Mouse (Mus musculus): ENCODE measurements at regions not wholly inside any gene's neighbourhood (a gene's known extent, or its start where the extent isn't known, plus 50 kb on each side); places are given as distances from the start of the nearest gene placed in this dataset.

GRCm38 (mm10) chr5:148644345-148644744 is 91.8 kb upstream of the Ubl3 start:
- Histone ChIP-seq H3K4me3 (ENCODE audit: insufficient read depth, low read depth, low read length) (no peak overlapping the region), H3K27ac (ENCODE audit: insufficient read depth, low read depth, low read length) (no peak overlapping the region), H3K4me1 (ENCODE audit: control insufficient read depth, insufficient read depth, low read length) (peaks cover 11% of the 10 kb centered on the region; the same call in 1 of the 2 replicates), H3K36me3 (ENCODE audit: control insufficient read depth, insufficient read depth, low read length) (no peaks in the 10 kb centered on the region), H3K27me3 (replicated peaks; ENCODE audit: control insufficient read depth, insufficient read depth, low read length) (no peaks in the 10 kb centered on the region)
- WGBS, result 97% methylated on average over 7 of the region's 7 CpGs
- DNase-seq, result no peak
- no peak for TF ChIP-seq POLR2A (IDR thresholded peaks at IDR 0.05; ENCODE audit: low read depth, low read length)
- TF ChIP-seq CTCF (conservative IDR thresholded peaks at IDR 0.05; ENCODE audit: insufficient read depth, insufficient read length, low read depth, low read length), result 0 out of 2 replicates have a peak, but pooled peaks have one; percentile 10

GRCm38 (mm10) chr5:148641652-148642395 is 89.2 kb upstream of the Ubl3 start:
- peaks cover 11% of the 10 kb centered on the region; the same call in 1 of the 2 replicates for H3K4me1 ChIP-seq (ENCODE audit: control insufficient read depth, insufficient read depth, low read length)
- no peak for DNase-seq
- TF ChIP-seq CTCF (conservative IDR thresholded peaks at IDR 0.05; ENCODE audit: insufficient read depth, insufficient read length, low read depth, low read length), result no peak
- no peak for TF ChIP-seq POLR2A (IDR thresholded peaks at IDR 0.05; ENCODE audit: low read depth, low read length)
- H3K27me3 ChIP-seq (replicated peaks; ENCODE audit: control insufficient read depth, insufficient read depth, low read length), result no peaks in the 10 kb centered on the region
- 59% methylated on average over 15 of the region's 15 CpGs for WGBS
- no peak overlapping the region for H3K4me3 ChIP-seq (ENCODE audit: insufficient read depth, low read depth, low read length)
- H3K36me3 ChIP-seq (ENCODE audit: control insufficient read depth, insufficient read depth, low read length), result no peaks in the 10 kb centered on the region
- H3K27ac ChIP-seq (ENCODE audit: insufficient read depth, low read depth, low read length), result no peak overlapping the region

GRCm38 (mm10) chr5:148640523-148640922 is 87.9 kb upstream of the Ubl3 start:
- no peaks in the 10 kb centered on the region for H3K27me3 ChIP-seq (replicated peaks; ENCODE audit: control insufficient read depth, insufficient read depth, low read length)
- H3K27ac ChIP-seq (ENCODE audit: insufficient read depth, low read depth, low read length), result no peak overlapping the region
- TF ChIP-seq CTCF (conservative IDR thresholded peaks at IDR 0.05; ENCODE audit: insufficient read depth, insufficient read length, low read depth, low read length) (no peak), POLR2A (IDR thresholded peaks at IDR 0.05; ENCODE audit: low read depth, low read length) (no peak)
- DNase-seq, result no peak
- H3K4me1 ChIP-seq (ENCODE audit: control insufficient read depth, insufficient read depth, low read length), result peaks cover 9% of the 10 kb centered on the region; the same call in 1 of the 2 replicates
- H3K36me3 ChIP-seq (ENCODE audit: control insufficient read depth, insufficient read depth, low read length), result no peaks in the 10 kb centered on the region
- WGBS, result 31% methylated on average over 14 of the region's 14 CpGs
- no peak overlapping the region for H3K4me3 ChIP-seq (ENCODE audit: insufficient read depth, low read depth, low read length)

- no peak for DNase-seq
- H3K4me1 ChIP-seq (ENCODE audit: control insufficient read depth, insufficient read depth, low read length), result no peaks in the 10 kb centered on the region
- no peak overlapping the region for H3K27ac ChIP-seq (ENCODE audit: insufficient read depth, low read depth, low read length)
- H3K4me3 ChIP-seq (ENCODE audit: insufficient read depth, low read depth, low read length), result no peak overlapping the region
- no peak for TF ChIP-seq POLR2A (IDR thresholded peaks at IDR 0.05; ENCODE audit: low read depth, low read length)
- TF ChIP-seq CTCF (conservative IDR thresholded peaks at IDR 0.05; ENCODE audit: insufficient read depth, insufficient read length, low read depth, low read length), result no peak
- 47% methylated on average over 11 of the region's 11 CpGs for WGBS
- no peaks in the 10 kb centered on the region for H3K36me3 ChIP-seq (ENCODE audit: control insufficient read depth, insufficient read depth, low read length)
- no peaks in the 10 kb centered on the region for H3K27me3 ChIP-seq (replicated peaks; ENCODE audit: control insufficient read depth, insufficient read depth, low read length)
Measured at GRCm38 (mm10) chr5:148634919-148635356, 82.3 kb upstream of the Ubl3 start.

GRCm38 (mm10) chr5:148633999-148634398 is 81.4 kb upstream of the Ubl3 start:
- TF ChIP-seq CTCF (conservative IDR thresholded peaks at IDR 0.05; ENCODE audit: insufficient read depth, insufficient read length, low read depth, low read length) (no peak), POLR2A (IDR thresholded peaks at IDR 0.05; ENCODE audit: low read depth, low read length) (no peak)
- no peak overlapping the region for H3K27ac ChIP-seq (ENCODE audit: insufficient read depth, low read depth, low read length)
- DNase-seq, result no peak
- H3K4me1 ChIP-seq (ENCODE audit: control insufficient read depth, insufficient read depth, low read length), result no peaks in the 10 kb centered on the region
- H3K27me3 ChIP-seq (replicated peaks; ENCODE audit: control insufficient read depth, insufficient read depth, low read length), result no peaks in the 10 kb centered on the region
- no peaks in the 10 kb centered on the region for H3K36me3 ChIP-seq (ENCODE audit: control insufficient read depth, insufficient read depth, low read length)
- no peak overlapping the region for H3K4me3 ChIP-seq (ENCODE audit: insufficient read depth, low read depth, low read length)
- WGBS, result 62% methylated on average over 5 of the region's 5 CpGs

- 87% methylated on average over 6 of the region's 6 CpGs for whole genome bisulfite sequencing
- Histone ChIP-seq H3K27ac (ENCODE audit: insufficient read depth, low read depth, low read length) (no peak overlapping the region), H3K27me3 (replicated peaks; ENCODE audit: control insufficient read depth, insufficient read depth, low read length) (no peaks in the 10 kb centered on the region), H3K4me3 (ENCODE audit: insufficient read depth, low read depth, low read length) (no peak overlapping the region), H3K36me3 (ENCODE audit: control insufficient read depth, insufficient read depth, low read length) (no peaks in the 10 kb centered on the region), H3K4me1 (ENCODE audit: control insufficient read depth, insufficient read depth, low read length) (no peaks in the 10 kb centered on the region)
- TF ChIP-seq POLR2A (IDR thresholded peaks at IDR 0.05; ENCODE audit: low read depth, low read length) (no peak), CTCF (conservative IDR thresholded peaks at IDR 0.05; ENCODE audit: insufficient read depth, insufficient read length, low read depth, low read length) (no peak)
- no peak for DNase-seq
Measured at GRCm38 (mm10) chr5:148633331-148633730, 80.7 kb upstream of the Ubl3 start.

GRCm38 (mm10) chr5:148632516-148633170 is 80.1 kb upstream of the Ubl3 start:
- H3K27me3 ChIP-seq (replicated peaks; ENCODE audit: control insufficient read depth, insufficient read depth, low read length), result no peaks in the 10 kb centered on the region
- no peak overlapping the region for H3K4me3 ChIP-seq (ENCODE audit: insufficient read depth, low read depth, low read length)
- H3K36me3 ChIP-seq (ENCODE audit: control insufficient read depth, insufficient read depth, low read length), result no peaks in the 10 kb centered on the region
- DNase-seq, result peak; percentile 54
- TF ChIP-seq POLR2A (IDR thresholded peaks at IDR 0.05; ENCODE audit: low read depth, low read length) (no peak), CTCF (conservative IDR thresholded peaks at IDR 0.05; ENCODE audit: insufficient read depth, insufficient read length, low read depth, low read length) (no peak)
- 42% methylated on average over 11 of the region's 11 CpGs for WGBS
- no peaks in the 10 kb centered on the region for H3K4me1 ChIP-seq (ENCODE audit: control insufficient read depth, insufficient read depth, low read length)
- no peak overlapping the region; the same call in 1 of the 2 replicates for H3K27ac ChIP-seq (ENCODE audit: insufficient read depth, low read depth, low read length)
